Mouse (Mus musculus) limb, embryonic 12.5 days (tissue): ENCODE data around the gene Gm28044. TPM values are rescaled to one million over a fixed set of nuclear protein-coding genes. Genes with fewer than 3 reads are reported as not detected.
A peak's percentile ranks its signal among the peaks of the same experiment; 100 is the strongest.
"Not testable (repeated sequence)": the region's sequence is repeated elsewhere in the genome, so short reads cannot be mapped to it uniquely, and the experiment has no call there.

Source experiments
- ATAC-seq: fragments of 200-750 bp; cut with Nextera tagmentation; 2 replicates; pipeline ENCODE4 v1.8.0; 2017; ENCODE audit warnings: low read depth, moderate TSS enrichment; ENCODE audit not compliant: insufficient number of reproducible peaks, insufficient read depth, low FRiP score, low TSS enrichment
- H3K27ac ChIP-seq: fragments of 300-500 bp; sonication (generic); 2 replicates; pipeline ENCODE4 v1.5.1; 2016; ENCODE audit warnings: mild to moderate bottlenecking, moderate library complexity
- H3K27me3 ChIP-seq: fragments of 300-500 bp; sonication (generic); 2 replicates; pipeline ENCODE4 v1.6.1; 2016; ENCODE audit warnings: mild to moderate bottlenecking, moderate library complexity
- H3K36me3 ChIP-seq: fragments of 300-500 bp; sonication (generic); 2 replicates; pipeline ENCODE4 v1.6.1; 2016; ENCODE audit warnings: mild to moderate bottlenecking, moderate library complexity
- H3K4me1 ChIP-seq: fragments of 300-500 bp; sonication (generic); replicated peaks from 2 replicates; pipeline ENCODE4 v1.6.1; 2016
- H3K4me2 ChIP-seq: fragments of 300-500 bp; sonication (generic); 2 replicates; pipeline ENCODE4 v1.6.1; 2016; ENCODE audit warnings: mild to moderate bottlenecking, moderate library complexity
- H3K4me3 ChIP-seq: fragments of 300-500 bp; sonication (generic); replicated peaks from 2 replicates; pipeline ENCODE4 v1.5.1; 2016; ENCODE audit warnings: mild to moderate bottlenecking
- H3K9ac ChIP-seq: fragments of 300-500 bp; sonication (generic); replicated peaks from 2 replicates; pipeline ENCODE4 v1.6.1; 2016; ENCODE audit warnings: mild to moderate bottlenecking, moderate library complexity
- H3K9me3 ChIP-seq: fragments of 300-500 bp; sonication (generic); 2 replicates; pipeline ENCODE4 v1.6.1; 2016; ENCODE audit warnings: mild to moderate bottlenecking, moderate library complexity
- WGBS: fragments of 180-500 bp; shearing (Covaris S2); methylation state at CpG from one replicate; pipeline ENCODE4 v1.1.7; 2016; 5-methylcytosine and 5-hydroxymethylcytosine counted together
- polyA plus RNA-seq: library from polyadenylated mRNA; unstranded; fragments of >200 nt; fragmentation: Nextera tagmentation; extraction: Ambion mirVana; gene quantifications from 2 replicates; pipeline ENCODE4 v1.2.1, GENCODE M21; 2016

The Gm28044 gene
- polyA plus RNA-seq, result not detected in 2 replicates

GRCm38 (mm10) chr13:67360131-67360744 lies at the start of gene Gm28044, which contains the start of gene Zfp953:
Gene Gm28044, minus strand, starts transcription at chr13:67360536.
Gene Zfp953, minus strand, starts transcription at chr13:67360605.
- H3K36me3 ChIP-seq, result no peaks in the 10 kb centered on the region
- ATAC-seq, result peak; percentile 87
- H3K4me2 ChIP-seq, result peak within 1 kb of the TSS; percentile 68
- no peaks in the 10 kb centered on the region for H3K9me3 ChIP-seq
- H3K27ac ChIP-seq, result no peak within 1 kb of the TSS
- H3K27me3 ChIP-seq, result no peaks in the 10 kb centered on the region
- WGBS, result under 1% methylated on average over 15 of the region's 15 CpGs
- no peaks in the 10 kb centered on the region for H3K4me1 ChIP-seq
- H3K9ac ChIP-seq, result peak within 1 kb of the TSS; percentile 57
- peak within 1 kb of the TSS; percentile 58 for H3K4me3 ChIP-seq

DNA sequence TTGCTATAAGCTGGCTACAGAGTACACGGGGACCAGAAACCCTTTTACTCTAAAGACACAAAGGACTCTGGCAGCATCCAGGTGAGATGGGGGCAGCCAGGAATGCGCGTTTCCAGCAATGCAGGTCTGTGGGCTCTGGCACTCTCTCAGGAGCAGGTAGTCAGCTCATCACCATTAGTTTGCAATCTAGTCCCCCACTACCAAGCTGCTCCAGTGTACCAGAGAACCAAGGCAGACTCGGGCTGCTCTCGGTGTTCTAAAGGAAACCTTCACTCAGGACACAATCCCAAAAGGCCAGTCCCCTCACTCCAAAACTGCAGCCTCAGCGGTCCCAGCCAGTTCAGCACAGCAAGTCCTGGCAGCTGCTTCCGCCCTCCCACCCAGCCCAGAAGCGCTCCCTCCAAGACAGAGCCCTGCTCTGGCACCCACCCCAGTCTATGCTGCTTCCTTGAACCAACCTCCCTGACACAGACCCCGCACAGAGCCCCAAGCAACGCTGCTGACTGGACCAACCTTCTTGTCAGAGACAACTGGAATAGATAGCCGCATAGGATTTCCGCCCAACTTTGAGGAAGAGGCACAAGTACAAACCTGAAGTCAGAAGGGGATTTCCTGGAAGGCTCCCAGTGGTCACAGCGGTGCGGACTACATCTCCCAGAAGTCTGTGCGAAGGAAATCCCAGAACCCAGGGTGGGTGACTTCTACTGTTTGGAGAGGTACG lies 39.0 kb upstream of the Gm28044 start, which contains the start of gene Zfp429:
TSS of gene Zfp429 (minus strand) at position 637 of the 721 bp plus-strand sequence.
- Histone ChIP-seq H3K4me3 (peak within 1 kb of the TSS; percentile 53), H3K4me2 (peak within 1 kb of the TSS; percentile 55), H3K9ac (peak within 1 kb of the TSS; percentile 44)
- not testable (repeated sequence) for H3K27ac ChIP-seq, H3K36me3 ChIP-seq, H3K4me1 ChIP-seq, H3K27me3 ChIP-seq, H3K9me3 ChIP-seq
- 2% methylated on average over 16 of the region's 16 CpGs for WGBS
- peak; percentile 96 for ATAC-seq

GRCm38 (mm10) chr13:67376255-67376654 lies 15.9 kb upstream of the Gm28044 start:
- 83% methylated on average over 3 of the region's 3 CpGs for WGBS
- not testable (repeated sequence) for H3K4me1 ChIP-seq, H3K27ac ChIP-seq, H3K9ac ChIP-seq, H3K36me3 ChIP-seq, H3K27me3 ChIP-seq, ATAC-seq, H3K4me2 ChIP-seq, H3K9me3 ChIP-seq, H3K4me3 ChIP-seq

- WGBS, result 22% methylated on average over 13 of the region's 15 CpGs
- H3K4me1 ChIP-seq, H3K27me3 ChIP-seq, H3K9me3 ChIP-seq, H3K36me3 ChIP-seq, H3K27ac ChIP-seq: not testable (repeated sequence)
- Histone ChIP-seq H3K4me3 (peak within 1 kb of the TSS; percentile 46), H3K9ac (peak within 1 kb of the TSS; percentile 42; the same call in 1 of the 2 replicates), H3K4me2 (peak within 1 kb of the TSS; percentile 58)
- peak; percentile 89 for ATAC-seq
Measured at GRCm38 (mm10) chr13:67375050-67375911, 14.9 kb upstream of the Gm28044 start, which contains the start of the genes Gm28041 and Zfp456. Gene Gm28041, minus strand, starts transcription at chr13:67375733. Gene Zfp456, minus strand, starts transcription at chr13:67375810.

DNA sequence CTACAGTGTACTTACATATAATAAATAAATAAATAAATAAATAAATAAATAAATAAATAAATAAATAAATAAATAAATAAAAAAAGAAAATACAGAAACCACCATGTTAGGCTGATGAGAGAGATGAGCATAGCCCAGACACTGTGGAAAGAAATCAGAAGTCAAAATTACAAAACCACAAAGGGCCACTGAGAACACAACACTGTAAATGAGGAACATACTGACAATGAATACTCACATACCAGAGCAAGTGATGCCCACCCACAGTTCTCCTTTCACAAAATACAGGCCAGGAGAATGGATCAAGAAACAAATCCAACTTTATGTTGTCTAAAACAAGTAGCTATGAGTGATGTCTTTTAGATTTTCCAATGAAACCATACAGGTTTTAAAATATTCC lies 8.5 kb downstream of the Gm28044 start:
- Histone ChIP-seq H3K4me2 (no peak overlapping the region), H3K9ac (no peak overlapping the region), H3K27me3 (no peaks in the 10 kb centered on the region), H3K9me3 (no peaks in the 10 kb centered on the region), H3K36me3 (no peaks in the 10 kb centered on the region), H3K4me3 (no peak overlapping the region), H3K27ac (no peak overlapping the region), H3K4me1 (no peaks in the 10 kb centered on the region)
- ATAC-seq, result no peak

DNA sequence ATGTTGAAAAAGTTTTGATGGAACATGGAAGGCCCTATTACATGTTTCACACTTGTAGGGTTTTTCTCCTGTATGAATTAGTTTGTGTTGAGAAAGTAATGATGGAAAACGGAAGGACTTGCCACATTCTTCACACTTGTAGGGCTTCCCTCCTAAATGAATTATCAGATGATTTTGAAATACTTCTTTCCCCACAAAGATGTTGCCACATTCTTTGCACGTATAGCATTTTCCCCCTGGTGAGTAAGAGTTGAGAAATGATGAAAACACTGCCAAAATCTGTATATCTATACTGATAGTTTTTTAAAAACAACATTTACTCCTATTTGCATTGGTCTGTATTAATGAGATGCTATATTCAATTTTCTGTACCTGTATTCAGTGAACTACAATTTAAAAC lies 16.9 kb downstream of the Gm28044 start:
- Histone ChIP-seq H3K36me3 (peaks cover 8% of the 10 kb centered on the region; the same call in 1 of the 2 replicates), H3K4me1 (no peaks in the 10 kb centered on the region), H3K4me3 (no peak overlapping the region), H3K27ac (no peak overlapping the region), H3K4me2 (no peak overlapping the region), H3K27me3 (no peaks in the 10 kb centered on the region), H3K9me3 (no peaks in the 10 kb centered on the region), H3K9ac (no peak overlapping the region)
- no peak for ATAC-seq
- WGBS, result 94% methylated on average over 2 of the region's 2 CpGs

GRCm38 (mm10) chr13:67332877-67333276 lies 27.5 kb downstream of the Gm28044 start:
- peak overlapping the region; percentile 70 for H3K4me2 ChIP-seq
- ATAC-seq, result 0 out of 2 replicates have a peak, but pooled peaks have one; percentile 11

GRCm38 (mm10) chr13:67332019-67332724 lies 28.2 kb downstream of the Gm28044 start, which contains the start of gene Zfp595:
Gene Zfp595, minus strand, starts transcription at chr13:67332570.
- no peaks in the 10 kb centered on the region for H3K36me3 ChIP-seq
- peak within 1 kb of the TSS; percentile 70 for H3K4me2 ChIP-seq
- no peaks in the 10 kb centered on the region for H3K9me3 ChIP-seq
- H3K27ac ChIP-seq, result peak within 1 kb of the TSS; percentile 73
- H3K27me3 ChIP-seq, result no peaks in the 10 kb centered on the region
- peaks cover 9% of the 10 kb centered on the region; the same call in 1 of the 2 replicates for H3K4me1 ChIP-seq
- ATAC-seq, result peak; percentile 85
- 20% methylated on average over 17 of the region's 17 CpGs for WGBS
- peak within 1 kb of the TSS; percentile 55 for H3K4me3 ChIP-seq
- H3K9ac ChIP-seq, result peak within 1 kb of the TSS; percentile 65

More at GRCm38 (mm10) chr13:67332877-67333276, 27.5 kb downstream of the Gm28044 start:
- H3K4me1 ChIP-seq, result peaks cover 9% of the 10 kb centered on the region; the same call in 1 of the 2 replicates
- no peaks in the 10 kb centered on the region for H3K9me3 ChIP-seq
- H3K27me3 ChIP-seq, result no peaks in the 10 kb centered on the region
- peak overlapping the region; percentile 55 for H3K4me3 ChIP-seq
- 64% methylated on average over 1 of the region's 1 CpGs for WGBS
- H3K36me3 ChIP-seq, result no peaks in the 10 kb centered on the region
- H3K27ac ChIP-seq, result peak overlapping the region; percentile 73
- peak overlapping the region; percentile 65 for H3K9ac ChIP-seq

GRCm38 (mm10) chr13:67306718-67307117 lies 53.6 kb downstream of the Gm28044 start:
- no peak overlapping the region for H3K27ac ChIP-seq
- WGBS, result 45% methylated on average over 5 of the region's 5 CpGs
- peaks cover 6% of the 10 kb centered on the region; the same call in 1 of the 2 replicates for H3K4me1 ChIP-seq
- no peaks in the 10 kb centered on the region for H3K36me3 ChIP-seq
- H3K27me3 ChIP-seq, result no peaks in the 10 kb centered on the region
- H3K4me3 ChIP-seq, result peak overlapping the region; percentile 68
- H3K9ac ChIP-seq, result peak overlapping the region; percentile 75; the same call in 1 of the 2 replicates
- H3K4me2 ChIP-seq, result peak overlapping the region; percentile 91
- peak; percentile 46; the same call in 1 of the 2 replicates for ATAC-seq
- H3K9me3 ChIP-seq, result peaks cover 1% of the 10 kb centered on the region; the same call in 1 of the 2 replicates
